Mouse (Mus musculus): ENCODE measurements at regions not wholly inside any gene's neighbourhood (a gene's known extent, or its start where the extent isn't known, plus 50 kb on each side); places are given as distances from the start of the nearest gene placed in this dataset.
A peak's percentile ranks its signal among the peaks of the same experiment; 100 is the strongest.

GRCm38 (mm10) chr9:120677216-120677615 lies 106.0 kb downstream of the Rpl14 start:
- no peak for DNase-seq

GRCm38 (mm10) chr9:120679822-120680426 lies 108.7 kb downstream of the Rpl14 start:
- DNase-seq, result no peak

GRCm38 (mm10) chr9:120681404-120681803 lies 110.2 kb downstream of the Rpl14 start:
- no peak for DNase-seq

GRCm38 (mm10) chr9:120685961-120686360 lies 114.7 kb downstream of the Rpl14 start:
- no peak for DNase-seq

GRCm38 (mm10) chr9:120689025-120689424 lies 117.8 kb downstream of the Rpl14 start:
- DNase-seq, result no peak

GRCm38 (mm10) chr9:120690510-120690909 lies 119.3 kb downstream of the Rpl14 start:
- no peak for DNase-seq

- peak; percentile 92 for DNase-seq
These were observed 120.0 kb downstream of the Rpl14 start for GRCm38 (mm10) chr9:120690961-120691941.

- no peak for DNase-seq
These were observed 120.7 kb downstream of the Rpl14 start for GRCm38 (mm10) chr9:120691971-120692401.

GRCm38 (mm10) chr9:120694457-120694856 lies 123.2 kb downstream of the Rpl14 start:
- no peak for DNase-seq

GRCm38 (mm10) chr9:120695966-120696365 lies 124.7 kb downstream of the Rpl14 start:
- no peak for DNase-seq

- no peak for DNase-seq
These were observed 126.5 kb downstream of the Rpl14 start for GRCm38 (mm10) chr9:120697749-120698148.

GRCm38 (mm10) chr9:120699781-120700180 lies 128.5 kb downstream of the Rpl14 start:
- DNase-seq, result no peak

- no peak for DNase-seq
These were observed 131.6 kb downstream of the Rpl14 start for GRCm38 (mm10) chr9:120702836-120703235.

- DNase-seq, result peak; percentile 31
These were observed 132.2 kb downstream of the Rpl14 start for GRCm38 (mm10) chr9:120703291-120703930.

GRCm38 (mm10) chr9:120706562-120707198 lies 135.4 kb downstream of the Rpl14 start:
- DNase-seq, result no peak

GRCm38 (mm10) chr9:120708507-120708906 lies 137.3 kb downstream of the Rpl14 start:
- no peak for DNase-seq

- no peak for DNase-seq
These were observed 138.0 kb downstream of the Rpl14 start for GRCm38 (mm10) chr9:120709146-120709655.

GRCm38 (mm10) chr9:120712987-120713386 lies 141.7 kb downstream of the Rpl14 start:
- no peak for DNase-seq

- no peak for DNase-seq
These were observed 144.4 kb downstream of the Rpl14 start for GRCm38 (mm10) chr9:120715665-120716121.

GRCm38 (mm10) chr9:120718812-120719211 lies 147.6 kb downstream of the Rpl14 start:
- no peak for DNase-seq

- no peak for DNase-seq
These were observed 150.3 kb downstream of the Rpl14 start for GRCm38 (mm10) chr9:120721451-120722123.
